Comparison of ENCODE assay signal across 18 mouse cellular contexts in genomic region chr7:49326967-49327742, GRCm38 (mm10).
DNase-seq lines count a peak whose midpoint lies in the region; ATAC-seq and TF ChIP-seq lines count a peak whose summit lies in the region.
"Had no signal": no experiment of that assay in that cellular context is flagged by ENCODE, and none has a peak within 500 bp of the region (broad histone marks: within the 10 kb centered on the region; RNA-seq: fewer than 3 reads in every experiment).

No protein-coding gene starts in this region.

- H3K4me2 ChIP-seq in hindbrain, postnatal 0 days (ENCODE audit: low read depth, low read length) = no peak overlapping the region
- H3K4me2 ChIP-seq in liver, embryonic 15.5 days = peak overlapping the region; percentile 31
- H3K4me2 ChIP-seq: embryonic facial prominence, embryonic 13.5 days; hindbrain, embryonic 13.5 days; limb, embryonic 15.5 days had no signal

- H3K27ac ChIP-seq in hindbrain, embryonic 10.5 days = peak overlapping the region; percentile 80; the same call in 1 of the 2 replicates
- H3K27ac ChIP-seq in hindbrain, postnatal 0 days = no peak overlapping the region
- H3K27ac ChIP-seq in liver, embryonic 15.5 days (replicated peaks) = peak overlapping the region; percentile 82
- H3K27ac ChIP-seq: embryonic facial prominence, embryonic 13.5 days; hindbrain, embryonic 13.5 days; kidney, postnatal 0 days; limb, embryonic 15.5 days had no signal

- H3K9me3 ChIP-seq in hindbrain, embryonic 10.5 days = peaks cover 6% of the 10 kb centered on the region; the same call in 1 of the 2 replicates
- H3K9me3 ChIP-seq in hindbrain, postnatal 0 days (ENCODE audit: low read length) = no peaks in the 10 kb centered on the region
- no peaks in the 10 kb centered on the region for H3K9me3 ChIP-seq in liver, embryonic 15.5 days (replicated peaks)
- H3K9me3 ChIP-seq: embryonic facial prominence, embryonic 13.5 days; hindbrain, embryonic 13.5 days; limb, embryonic 15.5 days had no signal

- 89% methylated on average over 9 of the region's 9 CpGs for WGBS in hindbrain, embryonic 10.5 days
- 88% methylated on average over 9 of the region's 9 CpGs for WGBS in hindbrain, postnatal 0 days
- whole genome bisulfite sequencing in liver, embryonic 15.5 days (ENCODE audit: insufficient replicate concordance) = 34% methylated on average over 9 of the region's 9 CpGs

- ATAC-seq in hindbrain, postnatal 0 days = no peak
- ATAC-seq in erythroid progenitor cell, adult 5-6 weeks (replicated peaks; ENCODE audit: low FRiP score, poor library complexity, severe bottlenecking) = peak; percentile 56
- peak; percentile 86 for ATAC-seq in liver, embryonic 15.5 days (ENCODE audit: insufficient read depth)

- H3K27me3 ChIP-seq in hindbrain, embryonic 10.5 days (ENCODE audit: insufficient read depth, poor library complexity, severe bottlenecking) = no peaks in the 10 kb centered on the region
- H3K27me3 ChIP-seq in hindbrain, postnatal 0 days (ENCODE audit: insufficient read depth, low read length) = no peaks in the 10 kb centered on the region
- no peaks in the 10 kb centered on the region for H3K27me3 ChIP-seq in liver, embryonic 15.5 days
- H3K27me3 ChIP-seq: hindbrain, embryonic 13.5 days; limb, embryonic 15.5 days had no signal

- H3K9ac ChIP-seq in hindbrain, postnatal 0 days (replicated peaks; ENCODE audit: low read length) = no peak overlapping the region
- H3K9ac ChIP-seq in liver, embryonic 15.5 days = no peak overlapping the region; the same call in 1 of the 2 replicates
- H3K9ac ChIP-seq: embryonic facial prominence, embryonic 13.5 days; hindbrain, embryonic 13.5 days; limb, embryonic 15.5 days had no signal

- DNase-seq in hindbrain, embryonic 10.5 days (ENCODE audit: low spot score) = no peak
- no peak for DNase-seq in hindbrain, postnatal 0 days (ENCODE audit: low spot score)
- DNase-seq in c-Kit-positive CD71-positive TER-119-positive erythroid progenitor cells, embryonic 14.5 days (ENCODE audit: low spot score) = peak; percentile 42
- DNase-seq in MN1 (ENCODE audit: low spot score) = no peak
- no peak for DNase-seq in cerebellum, postnatal 25 days
- DNase-seq in ovary, postnatal 10 days (ENCODE audit: low spot score) = no peak
- DNase-seq: adrenal gland, adult 8-10 months; cerebellum, adult 9-11 months; heart, postnatal 10 days; lung, postnatal 10 days; right cerebral cortex, adult 18-20 months; thymus, postnatal 4 days had no signal

- H3K4me3 ChIP-seq in hindbrain, embryonic 10.5 days = no peak overlapping the region
- H3K4me3 ChIP-seq in hindbrain, postnatal 0 days (ENCODE audit: low read length) = no peak overlapping the region
- no peak overlapping the region for H3K4me3 ChIP-seq in liver, embryonic 15.5 days (replicated peaks)
- H3K4me3 ChIP-seq: embryonic facial prominence, embryonic 13.5 days; hindbrain, embryonic 13.5 days; limb, embryonic 15.5 days had no signal

- peaks cover 38% of the 10 kb centered on the region for H3K4me1 ChIP-seq in hindbrain, embryonic 10.5 days (replicated peaks)
- peaks cover 6% of the 10 kb centered on the region; the same call in 1 of the 2 replicates for H3K4me1 ChIP-seq in hindbrain, postnatal 0 days (ENCODE audit: insufficient read depth, low read length)
- peaks cover 39% of the 10 kb centered on the region for H3K4me1 ChIP-seq in liver, embryonic 15.5 days (replicated peaks)

- TF ChIP-seq CTCF in hindbrain, postnatal 0 days (IDR thresholded peaks at IDR 0.05; ENCODE audit: low read depth) = no peak

- H3K36me3 ChIP-seq in hindbrain, embryonic 10.5 days = no peaks in the 10 kb centered on the region
- H3K36me3 ChIP-seq in hindbrain, postnatal 0 days (ENCODE audit: insufficient read depth, low read length) = no peaks in the 10 kb centered on the region
- H3K36me3 ChIP-seq in liver, embryonic 15.5 days (replicated peaks) = no peaks in the 10 kb centered on the region
- H3K36me3 ChIP-seq: embryonic facial prominence, embryonic 13.5 days; hindbrain, embryonic 13.5 days; limb, embryonic 15.5 days had no signal
